Mouse (Mus musculus): ENCODE results near the gene Sval1.

Sval1 gene

DNA sequence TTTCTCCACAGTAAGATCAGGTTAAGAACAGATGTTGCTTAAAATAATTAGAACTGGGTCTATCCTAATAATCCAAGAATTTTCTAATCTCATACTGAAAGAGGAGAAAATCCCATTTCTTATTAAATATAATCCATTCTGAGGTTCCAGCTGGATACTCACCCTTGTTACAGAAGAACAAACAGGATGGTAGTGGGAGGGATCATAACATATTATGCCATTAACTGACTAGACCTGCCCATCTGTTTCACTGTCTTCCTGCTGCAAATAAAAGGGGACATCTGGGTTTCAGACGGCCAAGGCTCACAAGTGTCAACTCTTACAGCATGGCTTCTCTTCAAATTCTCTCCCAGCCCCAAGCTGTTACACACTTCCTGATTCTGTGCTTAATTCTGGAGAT lies at the start of gene Sval1:
Gene Sval1 (plus strand): TSS at position 301 of the 400 bp plus-strand sequence.
- DNase-seq: no peak

DNA sequence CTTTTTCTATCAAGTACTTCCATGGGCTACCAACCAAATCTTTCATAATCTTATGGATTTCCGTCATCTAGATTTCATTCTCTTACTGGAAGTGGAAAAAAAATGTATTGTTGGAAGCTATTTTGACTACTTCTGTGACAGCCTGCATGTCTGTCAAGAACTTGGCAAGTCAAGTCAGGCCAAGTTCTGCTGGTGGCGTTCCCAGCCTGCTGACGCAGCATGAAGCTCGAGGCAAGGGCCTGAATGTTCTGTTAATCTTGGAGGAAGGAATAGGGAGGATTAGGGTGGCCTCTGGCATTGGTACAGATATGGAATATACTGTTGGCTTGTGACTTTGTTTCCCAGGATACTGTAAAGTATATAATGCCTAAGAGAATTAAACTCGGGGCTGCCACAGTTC lies 39.8 kb upstream of the Sval1 start:
- no peak for DNase-seq

DNA sequence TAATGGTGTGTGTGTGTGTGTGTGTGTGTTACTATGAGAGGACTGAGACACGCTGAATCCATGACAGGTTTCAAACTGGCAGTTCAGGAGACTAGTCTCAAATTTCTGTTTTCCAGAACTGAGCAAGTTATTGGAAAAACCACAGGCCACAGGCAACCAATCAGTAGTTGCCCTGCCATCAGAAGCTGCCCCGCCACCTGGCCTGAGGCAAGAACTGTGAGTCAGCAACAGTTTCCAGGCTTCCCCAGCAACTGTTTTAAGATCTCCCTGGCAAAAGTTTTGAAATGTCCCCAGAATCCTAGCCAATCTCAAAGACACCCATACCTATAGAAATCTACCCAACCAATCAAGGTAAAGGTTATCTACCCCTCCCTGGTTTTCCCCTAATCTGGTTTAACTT lies 36.5 kb upstream of the Sval1 start:
- no peak for DNase-seq

DNA sequence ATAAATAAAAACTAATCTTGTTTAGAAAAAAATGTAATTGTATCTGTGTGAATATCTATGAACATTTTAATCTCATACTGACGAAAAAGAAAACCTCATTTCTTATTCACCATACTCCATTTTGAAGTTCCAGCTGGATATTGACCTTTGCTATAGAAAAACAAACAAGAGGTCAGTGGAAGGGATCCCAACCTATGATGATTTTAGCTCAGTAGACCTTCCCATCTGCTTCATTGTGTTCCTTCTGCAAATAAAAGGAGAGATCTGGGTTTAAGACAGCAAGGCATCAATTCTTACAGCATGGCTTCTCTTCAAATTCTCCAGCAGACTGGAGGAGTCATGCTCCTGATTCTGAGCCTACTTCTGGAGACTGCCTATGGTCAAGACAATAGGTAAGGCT lies 16.4 kb downstream of the Sval1 start, which contains the start of gene Sval3:
Gene Sval3 (plus strand): TSS at position 301 of the 400 bp plus-strand sequence.
- DNase-seq: no peak
